Mouse (Mus musculus) forebrain, postnatal 0 days (tissue): ENCODE measurements around the gene Ppp4r3b. TPM values are rescaled to one million over a fixed set of nuclear protein-coding genes. Genes with fewer than 3 reads are reported as not detected.
A peak's percentile ranks its signal among the peaks of the same experiment; 100 is the strongest.

Experiments
- ATAC-seq: fragments of 200-750 bp; cut with Nextera tagmentation; 2 replicates; pipeline ENCODE4 v1.8.0; 2017; ENCODE audit warnings: mild to moderate bottlenecking, moderate library complexity
- DNase-seq: peaks from one replicate; pipeline ENCODE4 v3.0.0-alpha.2; 2015
- H3K27ac ChIP-seq: fragments of 300-500 bp; sonication (generic); 2 replicates; pipeline ENCODE4 v1.5.1; 2014; ENCODE audit warnings: low read depth, mild to moderate bottlenecking, antibody characterized with exemption, low read length, moderate library complexity, mixed read lengths
- H3K27me3 ChIP-seq: fragments of 300-500 bp; sonication (generic); 2 replicates; pipeline ENCODE4 v1.6.1; 2014; ENCODE audit warnings: mild to moderate bottlenecking, low read length, mixed read lengths; ENCODE audit not compliant: insufficient read depth
- H3K36me3 ChIP-seq: fragments of 300-500 bp; sonication (generic); 2 replicates; pipeline ENCODE4 v1.6.1; 2014; ENCODE audit warnings: mild to moderate bottlenecking, moderate library complexity; ENCODE audit not compliant: insufficient read depth
- H3K4me1 ChIP-seq: fragments of 300-500 bp; sonication (generic); 2 replicates; pipeline ENCODE4 v1.6.1; 2014; ENCODE audit warnings: antibody characterized with exemption; ENCODE audit not compliant: insufficient read depth
- H3K4me2 ChIP-seq: fragments of 300-500 bp; sonication (generic); 2 replicates; pipeline ENCODE4 v1.6.1; 2014; ENCODE audit warnings: low read depth, mild to moderate bottlenecking, moderate library complexity
- H3K4me3 ChIP-seq: fragments of 300-500 bp; sonication (generic); 2 replicates; pipeline ENCODE4 v1.5.1; 2014; ENCODE audit warnings: low read depth, low read length, mixed read lengths
- H3K9ac ChIP-seq: fragments of 300-500 bp; sonication (generic); 2 replicates; pipeline ENCODE4 v1.6.1; 2014; ENCODE audit warnings: mild to moderate bottlenecking
- H3K9me3 ChIP-seq: fragments of 300-500 bp; sonication (generic); 2 replicates; pipeline ENCODE4 v1.6.1; 2016; ENCODE audit warnings: low read length
- CTCF ChIP-seq: sonication (generic); IDR thresholded peaks from 2 replicates; pipeline ENCODE4 v1.5.1; 2016; ENCODE audit warnings: antibody characterized with exemption, control low read depth, low read depth
- WGBS: fragments of 180-500 bp; shearing (Covaris S2); extraction: QIAGEN DNeasy Blood & Tissue Kit; methylation state at CpG from one replicate; pipeline ENCODE4 v1.1.7; 2014; 5-methylcytosine and 5-hydroxymethylcytosine counted together
- polyA plus RNA-seq: library from polyadenylated mRNA; unstranded; fragments of >200 nt; fragmentation: Nextera tagmentation; extraction: Ambion mirVana; gene quantifications from 2 replicates; pipeline ENCODE4 v1.2.1, GENCODE M21; 2015
- total RNA-seq: library from RNA; depleted of rRNA; stranded (reverse); fragments of >200 nt; gene quantifications from 2 replicates; pipeline ENCODE4 v1.2.3, GENCODE M21; 2014

Ppp4r3b gene
- total and polyA plus RNA-seq, 2 experiments from 2014 or later, result 56.8 to 57.6 TPM

DNA sequence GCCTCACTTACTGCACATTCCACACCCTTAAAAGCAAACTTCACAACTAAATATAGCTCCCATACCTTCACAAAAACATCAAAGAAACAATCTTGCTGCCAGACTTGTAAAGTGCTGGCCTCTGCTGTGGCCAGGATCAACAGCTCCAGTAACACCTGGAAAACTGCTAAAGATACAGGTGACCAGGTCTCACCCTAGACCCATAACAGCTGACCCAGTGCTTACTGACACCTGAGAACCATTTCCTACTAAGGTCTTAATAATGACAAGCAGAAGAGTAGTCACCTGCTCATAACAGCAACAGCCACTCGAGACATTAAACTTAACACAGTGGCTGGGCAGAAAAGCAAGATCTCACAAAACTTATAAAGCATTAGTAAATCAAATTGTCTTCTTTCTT is 60.9 kb downstream of the Ppp4r3b start:
- no peak overlapping the region for H3K9ac ChIP-seq
- H3K36me3 ChIP-seq, result peaks cover 21% of the 10 kb centered on the region
- ATAC-seq, result no peak
- H3K9me3 ChIP-seq, result no peaks in the 10 kb centered on the region
- H3K4me2 ChIP-seq, result no peak overlapping the region
- DNase-seq, result no peak
- no peak overlapping the region for H3K4me3 ChIP-seq
- 81% methylated on average over 1 of the region's 1 CpGs for WGBS
- no peaks in the 10 kb centered on the region for H3K4me1 ChIP-seq
- no peaks in the 10 kb centered on the region for H3K27me3 ChIP-seq
- no peak for TF ChIP-seq CTCF
- no peak overlapping the region for H3K27ac ChIP-seq

DNA sequence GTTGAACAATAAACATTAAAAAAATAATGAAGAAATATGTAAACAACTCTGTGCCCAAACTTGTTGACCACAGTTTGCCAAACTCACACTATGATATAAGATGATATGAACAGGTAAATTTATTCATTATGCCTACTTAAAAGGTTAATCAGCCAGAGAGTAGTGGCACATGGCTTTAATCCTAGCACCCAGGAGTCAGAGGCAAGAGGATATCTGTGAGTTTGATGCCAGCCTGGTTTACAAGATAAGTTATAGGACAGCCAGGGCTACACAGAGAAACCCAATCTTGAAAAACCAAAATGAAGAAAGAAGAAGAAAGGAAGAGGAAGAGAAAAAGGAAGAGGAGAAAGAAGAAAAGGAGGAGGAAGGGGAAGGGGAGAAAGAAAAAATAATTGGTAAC is 64.7 kb downstream of the Ppp4r3b start:
- H3K27me3 ChIP-seq, result no peaks in the 10 kb centered on the region
- TF ChIP-seq CTCF, result no peak

DNA sequence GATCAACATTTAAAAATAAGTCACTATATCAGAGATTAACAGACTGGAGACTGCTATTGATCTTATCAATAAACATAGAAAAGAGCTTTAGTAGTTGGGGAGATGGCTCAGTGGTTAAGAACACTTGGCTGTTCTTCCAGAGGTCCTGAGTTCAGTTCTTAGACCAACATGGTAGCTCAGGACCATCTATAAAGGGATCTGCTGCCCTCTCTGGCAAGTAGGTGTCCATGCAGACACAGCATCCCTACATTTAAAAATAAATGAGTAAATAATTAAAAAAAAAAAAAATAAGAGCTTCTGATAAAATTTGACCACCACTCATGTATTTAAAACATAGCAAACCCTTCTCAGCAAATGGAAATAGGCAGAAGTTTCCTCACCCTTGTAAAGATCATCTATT is 65.4 kb downstream of the Ppp4r3b start:
- Histone ChIP-seq H3K9ac (no peak overlapping the region), H3K4me2 (no peak overlapping the region), H3K9me3 (no peaks in the 10 kb centered on the region), H3K27ac (no peak overlapping the region), H3K27me3 (no peaks in the 10 kb centered on the region), H3K4me3 (no peak overlapping the region), H3K4me1 (no peaks in the 10 kb centered on the region), H3K36me3 (peaks cover 19% of the 10 kb centered on the region)
- no peak for DNase-seq
- no peak for ATAC-seq
- no peak for TF ChIP-seq CTCF

More for the DNA sequence above, 64.7 kb downstream of the Ppp4r3b start:
- Histone ChIP-seq H3K27ac (no peak overlapping the region), H3K36me3 (peaks cover 15% of the 10 kb centered on the region), H3K4me3 (no peak overlapping the region), H3K9me3 (no peaks in the 10 kb centered on the region), H3K4me1 (no peaks in the 10 kb centered on the region), H3K4me2 (no peak overlapping the region), H3K9ac (no peak overlapping the region)
- no peak for ATAC-seq
- no peak for DNase-seq

DNA sequence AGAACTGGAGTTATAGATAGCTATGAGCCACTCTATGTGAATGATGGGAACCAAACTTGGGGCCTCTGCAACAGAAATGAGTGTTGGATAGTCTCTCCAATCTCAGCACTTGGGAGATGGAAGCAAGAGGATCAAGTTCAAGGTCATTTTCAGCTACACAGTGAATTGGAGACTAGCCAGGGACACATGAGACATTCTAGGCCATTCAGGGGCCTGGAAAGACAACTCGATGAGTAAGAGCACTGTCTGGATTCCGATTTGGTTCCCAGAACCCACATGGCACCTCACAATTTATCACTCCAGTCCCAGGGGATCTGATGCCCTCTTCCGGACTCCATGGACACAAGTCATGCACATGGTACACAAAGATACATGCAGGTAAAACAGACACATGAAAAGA is 65.9 kb downstream of the Ppp4r3b start:
- WGBS, result 94% methylated on average over 3 of the region's 3 CpGs
- H3K4me1 ChIP-seq, result no peaks in the 10 kb centered on the region
- no peaks in the 10 kb centered on the region for H3K9me3 ChIP-seq
- TF ChIP-seq CTCF, result no peak
- no peak overlapping the region for H3K9ac ChIP-seq
- peaks cover 14% of the 10 kb centered on the region for H3K36me3 ChIP-seq
- H3K4me3 ChIP-seq, result no peak overlapping the region
- no peak overlapping the region for H3K27ac ChIP-seq
- DNase-seq, result no peak
- no peak overlapping the region for H3K4me2 ChIP-seq
- no peak for ATAC-seq
- no peaks in the 10 kb centered on the region for H3K27me3 ChIP-seq

DNA sequence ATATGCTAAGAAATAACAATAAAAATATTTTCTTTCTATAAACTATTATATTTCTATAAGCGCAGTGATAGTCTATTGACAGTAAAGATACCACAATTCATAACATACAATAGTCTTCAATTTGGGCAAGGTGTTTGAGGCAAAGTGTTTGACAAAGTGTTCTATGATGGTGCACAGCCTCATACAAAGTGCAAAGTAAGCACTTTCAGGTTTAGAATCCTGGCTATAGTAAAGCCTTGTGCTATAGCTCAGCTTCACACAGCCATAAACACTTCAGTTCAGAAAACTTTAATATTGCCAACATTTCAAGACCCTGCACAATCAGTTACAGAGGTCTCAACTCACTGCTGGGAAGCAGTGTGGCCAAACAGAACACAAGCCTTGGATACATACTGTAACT is 66.7 kb downstream of the Ppp4r3b start:
- H3K9ac ChIP-seq, result no peak overlapping the region
- no peak overlapping the region for H3K27ac ChIP-seq
- 97% methylated on average over 1 of the region's 1 CpGs for WGBS
- DNase-seq (no peak), ATAC-seq (no peak)
- no peaks in the 10 kb centered on the region for H3K4me1 ChIP-seq
- TF ChIP-seq CTCF, result no peak
- no peaks in the 10 kb centered on the region for H3K27me3 ChIP-seq
- H3K4me3 ChIP-seq, result no peak overlapping the region
- H3K36me3 ChIP-seq, result peaks cover 14% of the 10 kb centered on the region
- H3K9me3 ChIP-seq, result no peaks in the 10 kb centered on the region
- no peak overlapping the region for H3K4me2 ChIP-seq

DNA sequence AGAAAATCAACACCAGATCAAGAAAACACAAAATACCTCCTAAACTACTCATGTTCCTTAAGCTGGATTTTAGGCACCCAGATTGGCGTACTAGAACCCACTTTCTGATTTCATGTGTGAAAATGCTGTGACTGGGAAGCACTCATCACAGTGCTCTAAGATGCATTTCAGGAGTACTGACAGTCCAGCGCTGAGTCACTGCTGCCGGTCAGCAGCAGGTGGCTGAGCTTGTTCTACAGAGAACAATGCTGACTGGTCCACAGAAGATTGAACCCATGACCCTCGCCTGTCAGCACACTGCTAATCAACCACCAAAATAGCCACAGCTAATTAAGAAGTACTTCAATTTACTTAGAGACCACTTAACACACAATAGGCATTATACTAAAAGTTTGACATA is 69.3 kb downstream of the Ppp4r3b start:
- no peak overlapping the region for H3K4me3 ChIP-seq
- ATAC-seq (no peak), DNase-seq (no peak)
- peaks cover 14% of the 10 kb centered on the region for H3K36me3 ChIP-seq
- H3K4me2 ChIP-seq, result no peak overlapping the region
- no peaks in the 10 kb centered on the region for H3K9me3 ChIP-seq
- no peak for TF ChIP-seq CTCF
- no peak overlapping the region for H3K27ac ChIP-seq
- 35% methylated on average over 4 of the region's 4 CpGs for WGBS
- H3K27me3 ChIP-seq, result no peaks in the 10 kb centered on the region
- no peak overlapping the region for H3K9ac ChIP-seq
- H3K4me1 ChIP-seq, result peaks cover 11% of the 10 kb centered on the region

DNA sequence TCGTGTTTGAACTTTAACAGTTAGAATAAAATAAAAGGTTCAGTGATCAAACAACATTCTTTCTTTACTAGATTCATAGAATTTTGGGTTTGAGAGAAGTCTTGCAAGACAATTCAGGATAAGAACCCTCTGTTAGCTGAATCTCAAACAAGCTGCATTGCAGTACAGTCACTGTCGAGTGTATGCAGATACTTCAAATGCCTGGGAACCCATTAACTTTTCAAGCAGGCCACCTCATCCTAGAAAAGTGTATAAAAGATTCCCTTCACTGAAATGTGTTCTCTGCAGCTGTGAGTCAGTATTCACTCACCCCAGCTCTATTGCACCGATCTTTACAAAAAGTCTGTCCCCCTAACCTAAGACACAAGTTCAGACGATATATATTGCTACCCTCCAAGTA is 73.3 kb downstream of the Ppp4r3b start:
- Histone ChIP-seq H3K27ac (no peak overlapping the region), H3K4me2 (peak overlapping the region; percentile 61), H3K36me3 (peaks cover 14% of the 10 kb centered on the region), H3K4me3 (peak overlapping the region; percentile 97), H3K4me1 (peaks cover 11% of the 10 kb centered on the region), H3K9me3 (no peaks in the 10 kb centered on the region), H3K9ac (peak overlapping the region; percentile 79), H3K27me3 (no peaks in the 10 kb centered on the region)
- TF ChIP-seq CTCF, result no peak
- no peak for ATAC-seq
- 57% methylated on average over 4 of the region's 4 CpGs for WGBS
- no peak for DNase-seq
